Mouse (Mus musculus) kidney, adult 2 months (tissue): ENCODE measurements around the gene Sos2.
"Not testable (repeated sequence)": the region's sequence is repeated elsewhere in the genome, so short reads cannot be mapped to it uniquely, and the experiment has no call there.

ENCODE experiments used
- CTCF ChIP-seq: fragments of 200-500 bp; conservative IDR thresholded peaks from 2 replicates; pipeline ENCODE4 v1.5.1; 2011; ENCODE audit warnings: low read depth, mild to moderate bottlenecking, control low read depth, low read length, moderate library complexity, mixed read lengths; ENCODE audit not compliant: insufficient read depth, insufficient read length
- POLR2A ChIP-seq: fragments of 200-500 bp; IDR thresholded peaks from one replicate; pipeline ENCODE4 v1.6.1; 2011; ENCODE audit warnings: low read depth, low read length, control low read depth

GRCm38 (mm10) chr12:69653973-69654372 lies 27.7 kb downstream of the Sos2 start:
- not testable (repeated sequence) for TF ChIP-seq CTCF, POLR2A
